Mouse (Mus musculus): ENCODE measurements at regions not wholly inside any gene's neighbourhood (a gene's known extent, or its start where the extent isn't known, plus 50 kb on each side); places are given as distances from the start of the nearest gene placed in this dataset.
A peak's percentile ranks its signal among the peaks of the same experiment; 100 is the strongest.

GRCm38 (mm10) chr5:51934910-51935309 is 255.4 kb downstream of the Dhx15 start:
- ATAC-seq (ENCODE audit: low FRiP score, low TSS enrichment) = no peak
- Histone ChIP-seq H3K4me2 (replicated peaks; ENCODE audit: low read depth, low read length) (no peak overlapping the region), H3K9ac (replicated peaks; ENCODE audit: low read length) (no peak overlapping the region), H3K4me1 (ENCODE audit: insufficient read depth, low read length) (no peaks in the 10 kb centered on the region), H3K9me3 (ENCODE audit: low read length) (no peaks in the 10 kb centered on the region), H3K36me3 (ENCODE audit: insufficient read depth, low read length) (no peaks in the 10 kb centered on the region), H3K4me3 (ENCODE audit: low read length) (no peak overlapping the region), H3K27me3 (ENCODE audit: insufficient read depth, low read length) (no peaks in the 10 kb centered on the region), H3K27ac (ENCODE audit: low read length) (no peak overlapping the region)
- WGBS = 78% methylated on average over 4 of the region's 4 CpGs

- ATAC-seq (ENCODE audit: low FRiP score, low TSS enrichment) = no peak
- H3K4me1 ChIP-seq (ENCODE audit: insufficient read depth, low read length) = no peaks in the 10 kb centered on the region
- WGBS = 77% methylated on average over 1 of the region's 1 CpGs
These were observed 257.0 kb downstream of the Dhx15 start for GRCm38 (mm10) chr5:51933331-51933730.

GRCm38 (mm10) chr5:51930416-51930815 is 259.9 kb downstream of the Dhx15 start:
- Histone ChIP-seq H3K4me3 (ENCODE audit: low read length) (no peak overlapping the region), H3K9me3 (ENCODE audit: low read length) (no peaks in the 10 kb centered on the region), H3K27me3 (ENCODE audit: insufficient read depth, low read length) (no peaks in the 10 kb centered on the region), H3K36me3 (ENCODE audit: insufficient read depth, low read length) (no peaks in the 10 kb centered on the region), H3K4me1 (ENCODE audit: insufficient read depth, low read length) (no peaks in the 10 kb centered on the region), H3K9ac (replicated peaks; ENCODE audit: low read length) (no peak overlapping the region), H3K4me2 (replicated peaks; ENCODE audit: low read depth, low read length) (no peak overlapping the region), H3K27ac (ENCODE audit: low read length) (no peak overlapping the region)
- no peak for ATAC-seq (ENCODE audit: low FRiP score, low TSS enrichment)
- WGBS = 77% methylated on average over 3 of the region's 3 CpGs

More at GRCm38 (mm10) chr5:51933331-51933730, 257.0 kb downstream of the Dhx15 start:
- Histone ChIP-seq H3K4me2 (replicated peaks; ENCODE audit: low read depth, low read length) (no peak overlapping the region), H3K9ac (replicated peaks; ENCODE audit: low read length) (no peak overlapping the region), H3K4me3 (ENCODE audit: low read length) (no peak overlapping the region), H3K27ac (ENCODE audit: low read length) (no peak overlapping the region), H3K9me3 (ENCODE audit: low read length) (no peaks in the 10 kb centered on the region), H3K36me3 (ENCODE audit: insufficient read depth, low read length) (no peaks in the 10 kb centered on the region), H3K27me3 (ENCODE audit: insufficient read depth, low read length) (no peaks in the 10 kb centered on the region)

GRCm38 (mm10) chr5:51928801-51929200 is 261.5 kb downstream of the Dhx15 start:
- ATAC-seq (ENCODE audit: low FRiP score, low TSS enrichment) = no peak
- H3K27me3 ChIP-seq (ENCODE audit: insufficient read depth, low read length) = no peaks in the 10 kb centered on the region
- H3K36me3 ChIP-seq (ENCODE audit: insufficient read depth, low read length) = no peaks in the 10 kb centered on the region
- no peak overlapping the region for H3K9ac ChIP-seq (replicated peaks; ENCODE audit: low read length)
- no peak overlapping the region for H3K4me2 ChIP-seq (replicated peaks; ENCODE audit: low read depth, low read length)
- no peak overlapping the region for H3K27ac ChIP-seq (ENCODE audit: low read length)
- no peaks in the 10 kb centered on the region for H3K4me1 ChIP-seq (ENCODE audit: insufficient read depth, low read length)
- 78% methylated on average over 3 of the region's 3 CpGs for WGBS
- no peak overlapping the region for H3K4me3 ChIP-seq (ENCODE audit: low read length)
- H3K9me3 ChIP-seq (ENCODE audit: low read length) = no peaks in the 10 kb centered on the region

- 84% methylated on average over 7 of the region's 7 CpGs for WGBS
These were observed 266.9 kb downstream of the Dhx15 start for GRCm38 (mm10) chr5:51923417-51923816.

GRCm38 (mm10) chr5:51922973-51923372 is 267.3 kb downstream of the Dhx15 start:
- ATAC-seq (ENCODE audit: low FRiP score, low TSS enrichment) = no peak
- H3K27me3 ChIP-seq (ENCODE audit: insufficient read depth, low read length) = no peaks in the 10 kb centered on the region
- no peaks in the 10 kb centered on the region for H3K36me3 ChIP-seq (ENCODE audit: insufficient read depth, low read length)
- no peak overlapping the region for H3K27ac ChIP-seq (ENCODE audit: low read length)
- H3K4me2 ChIP-seq (replicated peaks; ENCODE audit: low read depth, low read length) = no peak overlapping the region
- whole genome bisulfite sequencing = 51% methylated on average over 5 of the region's 5 CpGs
- no peak overlapping the region for H3K9ac ChIP-seq (replicated peaks; ENCODE audit: low read length)
- H3K4me3 ChIP-seq (ENCODE audit: low read length) = no peak overlapping the region
- H3K9me3 ChIP-seq (ENCODE audit: low read length) = no peaks in the 10 kb centered on the region
- no peaks in the 10 kb centered on the region for H3K4me1 ChIP-seq (ENCODE audit: insufficient read depth, low read length)

More at GRCm38 (mm10) chr5:51923417-51923816, 266.9 kb downstream of the Dhx15 start:
- H3K27ac ChIP-seq (ENCODE audit: low read length) = no peak overlapping the region
- no peak overlapping the region for H3K9ac ChIP-seq (replicated peaks; ENCODE audit: low read length)
- no peaks in the 10 kb centered on the region for H3K9me3 ChIP-seq (ENCODE audit: low read length)
- H3K36me3 ChIP-seq (ENCODE audit: insufficient read depth, low read length) = no peaks in the 10 kb centered on the region
- no peaks in the 10 kb centered on the region for H3K27me3 ChIP-seq (ENCODE audit: insufficient read depth, low read length)
- H3K4me1 ChIP-seq (ENCODE audit: insufficient read depth, low read length) = no peaks in the 10 kb centered on the region
- no peak overlapping the region for H3K4me2 ChIP-seq (replicated peaks; ENCODE audit: low read depth, low read length)
- H3K4me3 ChIP-seq (ENCODE audit: low read length) = no peak overlapping the region
- no peak for ATAC-seq (ENCODE audit: low FRiP score, low TSS enrichment)

- no peak overlapping the region for H3K4me2 ChIP-seq (replicated peaks; ENCODE audit: low read depth, low read length)
- H3K27me3 ChIP-seq (ENCODE audit: insufficient read depth, low read length) = no peaks in the 10 kb centered on the region
- no peaks in the 10 kb centered on the region for H3K9me3 ChIP-seq (ENCODE audit: low read length)
- no peak overlapping the region for H3K4me3 ChIP-seq (ENCODE audit: low read length)
- no peak overlapping the region for H3K27ac ChIP-seq (ENCODE audit: low read length)
- no peaks in the 10 kb centered on the region for H3K36me3 ChIP-seq (ENCODE audit: insufficient read depth, low read length)
- 56% methylated on average over 7 of the region's 7 CpGs for WGBS
- ATAC-seq (ENCODE audit: low FRiP score, low TSS enrichment) = no peak
- H3K9ac ChIP-seq (replicated peaks; ENCODE audit: low read length) = no peak overlapping the region
- no peaks in the 10 kb centered on the region for H3K4me1 ChIP-seq (ENCODE audit: insufficient read depth, low read length)
These were observed 267.8 kb downstream of the Dhx15 start for GRCm38 (mm10) chr5:51922494-51922893.

GRCm38 (mm10) chr5:51917812-51918448 is 272.4 kb downstream of the Dhx15 start:
- Histone ChIP-seq H3K9ac (replicated peaks; ENCODE audit: low read length) (no peak overlapping the region), H3K36me3 (ENCODE audit: insufficient read depth, low read length) (no peaks in the 10 kb centered on the region), H3K9me3 (ENCODE audit: low read length) (no peaks in the 10 kb centered on the region), H3K4me2 (replicated peaks; ENCODE audit: low read depth, low read length) (no peak overlapping the region), H3K4me1 (ENCODE audit: insufficient read depth, low read length) (no peaks in the 10 kb centered on the region), H3K27me3 (ENCODE audit: insufficient read depth, low read length) (no peaks in the 10 kb centered on the region), H3K27ac (ENCODE audit: low read length) (no peak overlapping the region), H3K4me3 (ENCODE audit: low read length) (no peak overlapping the region)
- WGBS = 34% methylated on average over 4 of the region's 4 CpGs
- ATAC-seq (ENCODE audit: low FRiP score, low TSS enrichment) = peak; percentile 70

- H3K4me3 ChIP-seq (ENCODE audit: low read length) = no peak overlapping the region
- H3K4me1 ChIP-seq (ENCODE audit: insufficient read depth, low read length) = no peaks in the 10 kb centered on the region
- H3K27me3 ChIP-seq (ENCODE audit: insufficient read depth, low read length) = no peaks in the 10 kb centered on the region
- H3K4me2 ChIP-seq (replicated peaks; ENCODE audit: low read depth, low read length) = no peak overlapping the region
- no peaks in the 10 kb centered on the region for H3K9me3 ChIP-seq (ENCODE audit: low read length)
- H3K27ac ChIP-seq (ENCODE audit: low read length) = no peak overlapping the region
- 84% methylated on average over 6 of the region's 6 CpGs for WGBS
- no peak for ATAC-seq (ENCODE audit: low FRiP score, low TSS enrichment)
- no peaks in the 10 kb centered on the region for H3K36me3 ChIP-seq (ENCODE audit: insufficient read depth, low read length)
- H3K9ac ChIP-seq (replicated peaks; ENCODE audit: low read length) = no peak overlapping the region
These were observed 275.6 kb downstream of the Dhx15 start for GRCm38 (mm10) chr5:51914731-51915130.

- no peak overlapping the region for H3K27ac ChIP-seq (ENCODE audit: low read length)
- 71% methylated on average over 8 of the region's 8 CpGs for WGBS
- ATAC-seq (ENCODE audit: low FRiP score, low TSS enrichment) = no peak
- no peaks in the 10 kb centered on the region for H3K4me1 ChIP-seq (ENCODE audit: insufficient read depth, low read length)
- no peak overlapping the region for H3K4me3 ChIP-seq (ENCODE audit: low read length)
- no peaks in the 10 kb centered on the region for H3K27me3 ChIP-seq (ENCODE audit: insufficient read depth, low read length)
- no peaks in the 10 kb centered on the region for H3K9me3 ChIP-seq (ENCODE audit: low read length)
- H3K4me2 ChIP-seq (replicated peaks; ENCODE audit: low read depth, low read length) = no peak overlapping the region
- no peak overlapping the region for H3K9ac ChIP-seq (replicated peaks; ENCODE audit: low read length)
- H3K36me3 ChIP-seq (ENCODE audit: insufficient read depth, low read length) = no peaks in the 10 kb centered on the region
These were observed 281.5 kb downstream of the Dhx15 start for GRCm38 (mm10) chr5:51908861-51909260.

All from kidney, embryonic 16.5 days (tissue).